Mouse (Mus musculus) bone marrow, adult 2 months (tissue): ENCODE results near the gene Osbpl6. TPM values are rescaled to one million over a fixed set of nuclear protein-coding genes. Genes with fewer than 3 reads are reported as not detected.

Experiments
- H3K27ac ChIP-seq: fragments of 200-500 bp; 2 replicates; pipeline ENCODE4 v1.5.1; 2012; ENCODE audit warnings: low read depth, mild to moderate bottlenecking, control low read depth, inconsistent platforms, low read length; ENCODE audit not compliant: control insufficient read depth, poor library complexity, insufficient read depth
- H3K4me1 ChIP-seq: fragments of 200-500 bp; 2 replicates; pipeline ENCODE4 v1.6.1; 2011; ENCODE audit warnings: low read length; ENCODE audit not compliant: control insufficient read depth, insufficient read depth
- H3K4me3 ChIP-seq: fragments of 200-500 bp; replicated peaks from 2 replicates; pipeline ENCODE3; 2011; ENCODE audit warnings: mild to moderate bottlenecking, low read depth, low read length, control low read depth; ENCODE audit not compliant: control insufficient read depth
- CTCF ChIP-seq: fragments of 200-500 bp; IDR thresholded peaks from 2 replicates; pipeline ENCODE4 v1.5.1; 2011; ENCODE audit warnings: low read length, control low read depth; ENCODE audit not compliant: control insufficient read depth, insufficient read depth
- POLR2A ChIP-seq: fragments of 200-500 bp; IDR thresholded peaks from 2 replicates; pipeline ENCODE4 v1.6.1; 2011; ENCODE audit warnings: low read depth, mild to moderate bottlenecking, control low read depth, low read length, borderline replicate concordance; ENCODE audit not compliant: control insufficient read depth
- WGBS: fragments of 180-500 bp; shearing (Covaris S2); methylation state at CpG from one replicate; pipeline ENCODE4 v1.1.7; 2018; 5-methylcytosine and 5-hydroxymethylcytosine counted together
- polyA plus RNA-seq: library from polyadenylated mRNA; stranded (reverse); fragments of >200 nt; gene quantifications from 2 replicates; pipeline ENCODE4 v1.2.4, GENCODE M21; 2011; ENCODE audit warnings: low replicate concordance; ENCODE audit not compliant: missing spikeins, insufficient read depth, insufficient read length

Osbpl6 gene
- polyA plus RNA-seq, 1 experiment, result 0.92 TPM

- no peak overlapping the region for H3K27ac ChIP-seq
- H3K4me3 ChIP-seq, result no peak overlapping the region
- WGBS, result 90% methylated on average over 2 of the region's 2 CpGs
- H3K4me1 ChIP-seq, result no peaks in the 10 kb centered on the region
- TF ChIP-seq POLR2A (no peak), CTCF (no peak)
These were observed 3.7 kb downstream of the Osbpl6 start for GRCm38 (mm10) chr2:76409986-76410385.

GRCm38 (mm10) chr2:76412924-76413323 lies 6.6 kb downstream of the Osbpl6 start:
- Histone ChIP-seq H3K4me1 (no peaks in the 10 kb centered on the region), H3K4me3 (no peak overlapping the region), H3K27ac (no peak overlapping the region)
- TF ChIP-seq CTCF (no peak), POLR2A (no peak)
- 61% methylated on average over 2 of the region's 2 CpGs for WGBS

- 87% methylated on average over 14 of the region's 14 CpGs for WGBS
- no peaks in the 10 kb centered on the region for H3K4me1 ChIP-seq
- H3K4me3 ChIP-seq, result no peak overlapping the region
- no peak overlapping the region for H3K27ac ChIP-seq
- TF ChIP-seq POLR2A, result no peak
- no peak for TF ChIP-seq CTCF
These were observed 11.3 kb downstream of the Osbpl6 start for GRCm38 (mm10) chr2:76417446-76418141.

- no peak overlapping the region for H3K4me3 ChIP-seq
- no peaks in the 10 kb centered on the region for H3K4me1 ChIP-seq
- TF ChIP-seq CTCF (no peak), POLR2A (no peak)
- WGBS, result 86% methylated on average over 3 of the region's 3 CpGs
- no peak overlapping the region for H3K27ac ChIP-seq
These were observed 11.8 kb downstream of the Osbpl6 start for GRCm38 (mm10) chr2:76418142-76418518.

- no peaks in the 10 kb centered on the region for H3K4me1 ChIP-seq
- H3K4me3 ChIP-seq, result no peak overlapping the region
- H3K27ac ChIP-seq, result no peak overlapping the region
- WGBS, result 63% methylated on average over 6 of the region's 6 CpGs
- TF ChIP-seq CTCF, result no peak
- no peak for TF ChIP-seq POLR2A
These were observed 15.2 kb downstream of the Osbpl6 start for GRCm38 (mm10) chr2:76421411-76421924.

- Histone ChIP-seq H3K4me3 (no peak overlapping the region), H3K27ac (no peak overlapping the region), H3K4me1 (no peaks in the 10 kb centered on the region)
- no peak for TF ChIP-seq POLR2A
- TF ChIP-seq CTCF, result no peak
- WGBS, result 56% methylated on average over 3 of the region's 3 CpGs
These were observed 20.5 kb downstream of the Osbpl6 start for GRCm38 (mm10) chr2:76426816-76427215.

GRCm38 (mm10) chr2:76429318-76429717 lies 23.0 kb downstream of the Osbpl6 start:
- WGBS, result 55% methylated on average over 3 of the region's 3 CpGs
- TF ChIP-seq POLR2A (no peak), CTCF (no peak)
- no peak overlapping the region for H3K4me3 ChIP-seq
- no peak overlapping the region for H3K27ac ChIP-seq
- H3K4me1 ChIP-seq, result no peaks in the 10 kb centered on the region

GRCm38 (mm10) chr2:76429855-76430254 lies 23.5 kb downstream of the Osbpl6 start:
- Histone ChIP-seq H3K27ac (no peak overlapping the region), H3K4me1 (no peaks in the 10 kb centered on the region), H3K4me3 (no peak overlapping the region)
- TF ChIP-seq POLR2A (no peak), CTCF (no peak)
- WGBS, result 73% methylated on average over 5 of the region's 5 CpGs
